Mouse (Mus musculus): Measurements from ENCODE around the gene Rcan1.
"Not testable (repeated sequence)": the region's sequence is repeated elsewhere in the genome, so short reads cannot be mapped to it uniquely, and the experiment has no call there.

Gene Rcan1

GRCm38 (mm10) chr16:92433176-92433575 lies 37.5 kb downstream of the Rcan1 start:
- DNase-seq (ENCODE audit: low read depth), result no peak

GRCm38 (mm10) chr16:92430731-92431130 lies 39.9 kb downstream of the Rcan1 start:
- no peak for DNase-seq (ENCODE audit: low read depth)

GRCm38 (mm10) chr16:92428197-92428950 lies 42.3 kb downstream of the Rcan1 start:
- DNase-seq (ENCODE audit: low read depth), result no peak

GRCm38 (mm10) chr16:92426708-92427107 lies 44.0 kb downstream of the Rcan1 start:
- DNase-seq (ENCODE audit: low read depth), result no peak

GRCm38 (mm10) chr16:92425875-92426274 lies 44.8 kb downstream of the Rcan1 start:
- peak; percentile 14 for DNase-seq (ENCODE audit: low read depth)

- DNase-seq (ENCODE audit: low read depth), result no peak
Measured at GRCm38 (mm10) chr16:92423363-92423762, 47.3 kb downstream of the Rcan1 start.

- no peak for DNase-seq (ENCODE audit: low read depth)
Measured at GRCm38 (mm10) chr16:92422435-92423362, 48.0 kb downstream of the Rcan1 start.

GRCm38 (mm10) chr16:92421147-92421934 lies 49.3 kb downstream of the Rcan1 start:
- no peak for DNase-seq (ENCODE audit: low read depth)

- no peak for DNase-seq (ENCODE audit: low read depth)
Measured at GRCm38 (mm10) chr16:92420641-92421040, 50.0 kb downstream of the Rcan1 start.

- DNase-seq (ENCODE audit: low read depth), result no peak
Measured at GRCm38 (mm10) chr16:92419099-92419498, 51.6 kb downstream of the Rcan1 start.

GRCm38 (mm10) chr16:92417267-92417666 lies 53.4 kb downstream of the Rcan1 start:
- no peak for DNase-seq (ENCODE audit: low read depth)

- no peak for DNase-seq (ENCODE audit: low read depth)
Measured at GRCm38 (mm10) chr16:92415702-92416118, 55.0 kb downstream of the Rcan1 start.

GRCm38 (mm10) chr16:92415038-92415437 lies 55.6 kb downstream of the Rcan1 start:
- not testable (repeated sequence) for DNase-seq (ENCODE audit: low read depth)

- no peak for DNase-seq (ENCODE audit: low read depth)
Measured at GRCm38 (mm10) chr16:92412888-92413287, 57.8 kb downstream of the Rcan1 start.

GRCm38 (mm10) chr16:92411981-92412706 lies 58.5 kb downstream of the Rcan1 start:
- DNase-seq (ENCODE audit: low read depth), result no peak

- DNase-seq (ENCODE audit: low read depth), result no peak
Measured at GRCm38 (mm10) chr16:92410344-92410743, 60.3 kb downstream of the Rcan1 start.

GRCm38 (mm10) chr16:92407883-92408282 lies 62.8 kb downstream of the Rcan1 start:
- DNase-seq (ENCODE audit: low read depth), result no peak

- no peak for DNase-seq (ENCODE audit: low read depth)
Measured at GRCm38 (mm10) chr16:92404141-92404540, 66.5 kb downstream of the Rcan1 start.

GRCm38 (mm10) chr16:92403069-92403468 lies 67.6 kb downstream of the Rcan1 start:
- no peak for DNase-seq (ENCODE audit: low read depth)

- DNase-seq (ENCODE audit: low read depth), result no peak
Measured at GRCm38 (mm10) chr16:92402216-92402615, 68.5 kb downstream of the Rcan1 start.

GRCm38 (mm10) chr16:92401206-92401605 lies 69.5 kb downstream of the Rcan1 start:
- no peak for DNase-seq (ENCODE audit: low read depth)
